Mouse (Mus musculus) liver, embryonic 16.5 days (tissue): ENCODE measurements at regions not wholly inside any gene's neighbourhood (a gene's known extent, or its start where the extent isn't known, plus 50 kb on each side); places are given as distances from the start of the nearest gene placed in this dataset. TPM values are rescaled to one million over a fixed set of nuclear protein-coding genes. Genes with fewer than 3 reads are reported as not detected.

Experiments used
- microRNA-seq: library from miRNA; unstranded; fragments of <30 nt; microRNA quantifications from one replicate; pipeline ENCODE4, GENCODE M21; 2016

Small RNAs in the stretch of these regions (microRNA-seq; reads per million reads assigned to microRNA genes)
- gene Gm25708: not detected
